Mouse (Mus musculus) liver, embryonic 11.5 days (tissue): ENCODE measurements at regions not wholly inside any gene's neighbourhood (a gene's known extent, or its start where the extent isn't known, plus 50 kb on each side); places are given as distances from the start of the nearest gene placed in this dataset.
"Not testable (repeated sequence)": the region's sequence is repeated elsewhere in the genome, so short reads cannot be mapped to it uniquely, and the experiment has no call there.

Experiments
- ATAC-seq: fragments of 200-750 bp; cut with Nextera tagmentation; replicated peaks from 2 replicates; pipeline ENCODE4 v1.8.0; 2017; ENCODE audit warnings: moderate number of reproducible peaks, mild to moderate bottlenecking, moderate TSS enrichment, moderate library complexity; ENCODE audit not compliant: low FRiP score
- DNase-seq: peaks from one replicate; pipeline ENCODE4 v3.0.0-alpha.2; 2017; ENCODE audit warnings: low spot score
- H3K27ac ChIP-seq: fragments of 300-500 bp; sonication (generic); 2 replicates; pipeline ENCODE4 v1.5.1; 2014; ENCODE audit warnings: mild to moderate bottlenecking, low read depth, low read length, control low read depth
- H3K27me3 ChIP-seq: fragments of 300-500 bp; sonication (generic); replicated peaks from 2 replicates; pipeline ENCODE4 v1.6.1; 2014; ENCODE audit warnings: low read length, mixed read lengths; ENCODE audit not compliant: control insufficient read depth, insufficient read depth
- H3K36me3 ChIP-seq: fragments of 300-500 bp; sonication (generic); 2 replicates; pipeline ENCODE4 v1.6.1; 2014; ENCODE audit warnings: mild to moderate bottlenecking, low read length, moderate library complexity, mixed read lengths; ENCODE audit not compliant: control insufficient read depth, insufficient read depth
- H3K4me1 ChIP-seq: fragments of 300-500 bp; sonication (generic); replicated peaks from 2 replicates; pipeline ENCODE4 v1.6.1; 2014; ENCODE audit warnings: low read length, mixed read lengths; ENCODE audit not compliant: control insufficient read depth, insufficient read depth
- H3K4me2 ChIP-seq: fragments of 300-500 bp; sonication (generic); 2 replicates; pipeline ENCODE4 v1.6.1; 2014; ENCODE audit warnings: mild to moderate bottlenecking, control low read depth, moderate library complexity
- H3K4me3 ChIP-seq: fragments of 300-500 bp; sonication (generic); 2 replicates; pipeline ENCODE4 v1.5.1; 2014; ENCODE audit warnings: low read depth, low read length, control low read depth
- H3K9ac ChIP-seq: fragments of 300-500 bp; sonication (generic); 2 replicates; pipeline ENCODE4 v1.6.1; 2014; ENCODE audit warnings: low read depth, low read length, control low read depth
- H3K9me3 ChIP-seq: fragments of 300-500 bp; sonication (generic); 2 replicates; pipeline ENCODE4 v1.6.1; 2016; ENCODE audit warnings: low read length, inconsistent platforms, mixed read lengths; ENCODE audit not compliant: control insufficient read depth
- WGBS: fragments of 180-500 bp; shearing (Covaris S2); extraction: QIAGEN DNeasy Blood & Tissue Kit; methylation state at CpG from one replicate; pipeline ENCODE4 v1.1.7; 2014; 5-methylcytosine and 5-hydroxymethylcytosine counted together

DNA sequence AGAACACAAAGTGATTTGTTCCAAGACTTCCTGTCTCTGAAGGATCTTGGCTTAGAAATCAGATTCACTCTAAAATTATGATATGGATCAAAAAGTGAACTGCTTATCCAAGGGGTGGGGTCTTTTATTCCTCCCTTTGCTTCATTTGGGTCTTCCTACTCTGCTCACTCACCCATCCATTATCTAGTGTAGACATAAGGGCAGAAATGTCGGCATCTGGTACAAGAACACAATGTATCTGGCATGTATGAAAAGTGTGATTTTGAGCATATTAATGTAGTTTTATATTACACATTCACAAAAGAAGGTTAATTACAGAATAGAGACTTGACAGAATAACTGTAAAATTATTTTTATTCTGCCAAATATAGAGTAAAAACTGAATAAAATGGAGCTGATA, 181.5 kb upstream of the Gm11096 start:
- H3K9me3 ChIP-seq, result no peaks in the 10 kb centered on the region
- H3K36me3 ChIP-seq, result no peaks in the 10 kb centered on the region
- no peaks in the 10 kb centered on the region for H3K4me1 ChIP-seq
- H3K9ac ChIP-seq, result no peak overlapping the region
- no peak overlapping the region for H3K27ac ChIP-seq
- H3K4me2 ChIP-seq, result no peak overlapping the region
- ATAC-seq (no peak), DNase-seq (no peak)
- WGBS, result 73% methylated on average over 1 of the region's 1 CpGs
- H3K27me3 ChIP-seq, result no peaks in the 10 kb centered on the region
- no peak overlapping the region for H3K4me3 ChIP-seq

DNA sequence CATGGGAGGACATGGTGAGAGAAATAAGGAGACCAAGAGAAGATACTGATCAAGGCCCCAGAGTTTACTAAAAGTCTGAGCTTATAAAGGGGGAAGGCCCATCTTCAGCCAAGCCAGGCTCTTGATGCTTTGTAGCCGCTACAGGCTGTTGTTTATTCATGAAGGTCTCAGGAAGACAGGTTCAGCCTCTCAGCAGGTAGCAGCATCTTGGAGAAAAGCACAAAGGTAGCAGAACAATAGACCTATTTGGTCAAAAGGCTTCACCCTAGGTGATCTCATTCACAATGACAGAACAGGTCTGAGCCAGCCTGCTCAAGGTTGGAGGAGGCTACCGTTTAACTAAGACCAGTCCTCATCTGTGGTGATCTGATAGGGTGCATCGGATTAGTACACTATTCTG, 185.5 kb upstream of the Gm11096 start:
- no peaks in the 10 kb centered on the region for H3K4me1 ChIP-seq
- no peaks in the 10 kb centered on the region for H3K36me3 ChIP-seq
- DNase-seq, result no peak
- H3K4me2 ChIP-seq, result no peak overlapping the region
- no peak overlapping the region for H3K4me3 ChIP-seq
- 54% methylated on average over 3 of the region's 3 CpGs for WGBS
- ATAC-seq, result no peak
- H3K27me3 ChIP-seq, result no peaks in the 10 kb centered on the region
- no peak overlapping the region for H3K27ac ChIP-seq
- no peak overlapping the region for H3K9ac ChIP-seq
- H3K9me3 ChIP-seq, result no peaks in the 10 kb centered on the region

GRCm38 (mm10) chr17:81250748-81251147, 185.9 kb upstream of the Thumpd2 start:
- Histone ChIP-seq H3K27me3 (no peaks in the 10 kb centered on the region), H3K36me3 (no peaks in the 10 kb centered on the region), H3K9ac (no peak overlapping the region), H3K4me1 (no peaks in the 10 kb centered on the region), H3K4me2 (no peak overlapping the region), H3K4me3 (no peak overlapping the region), H3K9me3 (no peaks in the 10 kb centered on the region), H3K27ac (no peak overlapping the region)
- DNase-seq, result no peak
- 52% methylated on average over 3 of the region's 3 CpGs for WGBS
- no peak for ATAC-seq

DNA sequence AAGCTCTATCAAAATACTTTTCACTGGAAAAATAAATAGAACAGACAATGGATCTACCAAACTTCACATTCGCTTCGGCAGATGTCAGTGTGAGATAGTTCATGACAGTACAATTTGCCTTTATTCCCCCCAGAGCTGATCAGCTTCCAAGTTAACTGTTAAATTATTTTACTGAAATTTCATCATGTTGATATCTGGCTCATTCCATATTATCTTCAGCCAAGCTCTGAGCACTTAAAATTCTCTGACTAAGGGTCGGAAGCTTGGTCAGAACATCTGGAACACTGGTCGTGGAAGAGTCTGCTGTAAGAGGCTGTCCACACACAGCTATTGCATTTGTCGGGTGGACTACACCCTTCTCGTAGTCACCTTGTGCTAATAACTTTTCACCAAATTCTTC, 181.3 kb upstream of the Thumpd2 start:
- no peak for DNase-seq
- H3K27me3 ChIP-seq, result no peaks in the 10 kb centered on the region
- no peak overlapping the region for H3K4me2 ChIP-seq
- no peak overlapping the region for H3K4me3 ChIP-seq
- no peak overlapping the region for H3K27ac ChIP-seq
- ATAC-seq, result no peak
- WGBS, result 90% methylated on average over 6 of the region's 6 CpGs
- H3K9ac ChIP-seq, result no peak overlapping the region
- H3K4me1 ChIP-seq, result no peaks in the 10 kb centered on the region
- H3K36me3 ChIP-seq, result no peaks in the 10 kb centered on the region
- no peaks in the 10 kb centered on the region for H3K9me3 ChIP-seq

GRCm38 (mm10) chr17:81231771-81232170, 166.9 kb upstream of the Thumpd2 start:
- H3K36me3 ChIP-seq, H3K9me3 ChIP-seq, H3K4me1 ChIP-seq, H3K9ac ChIP-seq, H3K4me3 ChIP-seq, DNase-seq, H3K27me3 ChIP-seq, H3K27ac ChIP-seq, ATAC-seq, H3K4me2 ChIP-seq: not testable (repeated sequence)
- WGBS, result 85% methylated on average over 11 of the region's 18 CpGs

DNA sequence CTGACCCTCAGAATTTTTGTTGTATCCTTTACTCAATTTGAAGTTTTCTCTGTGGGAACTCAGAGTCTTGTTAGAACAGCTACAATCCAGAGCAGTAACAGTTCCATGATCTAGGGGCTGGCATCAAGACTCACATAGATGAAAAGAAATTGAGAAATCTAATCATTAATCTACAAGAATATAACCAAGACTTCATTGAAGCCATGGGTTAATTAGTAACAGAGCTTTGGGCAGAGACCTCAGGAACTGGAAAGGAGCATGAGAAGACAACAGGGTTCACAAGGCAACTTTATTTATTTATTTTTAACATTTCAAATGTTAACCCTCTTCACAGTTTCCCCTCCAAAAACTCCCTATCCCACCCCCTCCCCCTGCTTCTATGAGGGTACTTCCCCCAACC, 160.4 kb upstream of the Thumpd2 start:
- Histone ChIP-seq H3K9ac (no peak overlapping the region), H3K9me3 (no peaks in the 10 kb centered on the region), H3K4me1 (no peaks in the 10 kb centered on the region), H3K4me2 (no peak overlapping the region), H3K27ac (no peak overlapping the region), H3K36me3 (no peaks in the 10 kb centered on the region), H3K4me3 (no peak overlapping the region), H3K27me3 (no peaks in the 10 kb centered on the region)
- no peak for ATAC-seq
- DNase-seq, result no peak

DNA sequence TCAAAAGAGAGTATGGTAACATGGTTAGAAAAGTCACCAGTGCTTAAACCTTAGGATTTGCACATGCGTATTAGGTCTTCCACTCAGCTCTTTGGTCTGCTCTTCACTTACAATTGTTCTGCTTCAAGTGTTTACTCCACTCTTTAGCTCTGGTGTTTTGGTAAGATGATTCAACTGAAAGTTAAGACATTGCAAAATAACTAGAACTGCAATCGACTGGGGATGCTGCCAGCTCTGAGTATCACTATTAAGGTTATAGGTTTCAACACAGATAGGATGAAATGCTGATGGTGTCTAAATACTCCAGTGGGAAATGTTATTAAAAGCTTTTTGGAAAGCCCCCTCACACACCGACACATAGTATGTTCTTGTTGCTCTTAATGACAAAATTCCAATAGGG, 156.6 kb upstream of the Thumpd2 start:
- H3K27me3 ChIP-seq, result no peaks in the 10 kb centered on the region
- DNase-seq (no peak), ATAC-seq (no peak)
- H3K27ac ChIP-seq, result no peak overlapping the region
- no peak overlapping the region for H3K9ac ChIP-seq
- 84% methylated on average over 3 of the region's 3 CpGs for WGBS
- no peak overlapping the region for H3K4me2 ChIP-seq
- H3K9me3 ChIP-seq, result no peaks in the 10 kb centered on the region
- no peaks in the 10 kb centered on the region for H3K36me3 ChIP-seq
- H3K4me1 ChIP-seq, result no peaks in the 10 kb centered on the region
- no peak overlapping the region for H3K4me3 ChIP-seq

- no peak overlapping the region for H3K4me2 ChIP-seq
- no peaks in the 10 kb centered on the region for H3K36me3 ChIP-seq
- no peak overlapping the region for H3K27ac ChIP-seq
- no peaks in the 10 kb centered on the region for H3K9me3 ChIP-seq
- DNase-seq, result no peak
- H3K9ac ChIP-seq, result no peak overlapping the region
- H3K27me3 ChIP-seq, result no peaks in the 10 kb centered on the region
- H3K4me1 ChIP-seq, result no peaks in the 10 kb centered on the region
- 79% methylated on average over 7 of the region's 7 CpGs for WGBS
- H3K4me3 ChIP-seq, result no peak overlapping the region
- ATAC-seq, result no peak
These were observed 150.0 kb upstream of the Thumpd2 start for GRCm38 (mm10) chr17:81214844-81215243.

- H3K27me3 ChIP-seq, result no peaks in the 10 kb centered on the region
- H3K4me2 ChIP-seq, result no peak overlapping the region
- no peak overlapping the region for H3K27ac ChIP-seq
- H3K9ac ChIP-seq, result no peak overlapping the region
- no peaks in the 10 kb centered on the region for H3K36me3 ChIP-seq
- DNase-seq (no peak), ATAC-seq (no peak)
- no peaks in the 10 kb centered on the region for H3K4me1 ChIP-seq
- no peaks in the 10 kb centered on the region for H3K9me3 ChIP-seq
- H3K4me3 ChIP-seq, result no peak overlapping the region
- 82% methylated on average over 3 of the region's 3 CpGs for WGBS
These were observed 147.2 kb upstream of the Thumpd2 start for GRCm38 (mm10) chr17:81212043-81212442.
